Mouse (Mus musculus): ENCODE measurements around the gene Abcd3. TPM values are rescaled to one million over a fixed set of nuclear protein-coding genes. Genes with fewer than 3 reads are reported as not detected.

The Abcd3 gene
- total RNA-seq, 2 experiments from 2014 or later: 7.2 to 9.8 TPM

DNA sequence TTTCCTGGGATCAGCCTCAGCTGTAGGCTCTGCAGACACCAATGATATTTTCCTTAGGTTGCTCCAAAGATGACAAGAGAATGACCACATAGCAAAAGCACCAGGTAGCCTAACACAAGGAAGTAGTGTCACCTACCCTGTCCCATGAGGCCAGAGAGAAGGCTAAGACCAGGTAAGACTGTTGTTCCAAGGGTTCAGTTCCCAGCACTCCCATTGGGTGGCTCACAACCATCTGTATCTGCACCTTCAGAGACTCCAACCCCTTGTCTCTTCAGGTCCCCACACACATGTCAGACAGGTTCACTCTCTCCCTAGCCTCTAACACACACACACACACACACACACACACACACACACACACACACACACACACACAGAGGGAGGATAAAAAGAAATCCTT lies 99.8 kb downstream of the Abcd3 start:
- no peak for ATAC-seq (replicated peaks; ENCODE audit: low FRiP score, poor library complexity, severe bottlenecking)

- no peak for ATAC-seq (replicated peaks; ENCODE audit: low FRiP score, poor library complexity, severe bottlenecking)
Measured at GRCm38 (mm10) chr3:121714461-121714860, 100.6 kb downstream of the Abcd3 start.

GRCm38 (mm10) chr3:121713816-121714215 lies 101.3 kb downstream of the Abcd3 start:
- ATAC-seq (replicated peaks; ENCODE audit: low FRiP score, poor library complexity, severe bottlenecking): no peak

DNA sequence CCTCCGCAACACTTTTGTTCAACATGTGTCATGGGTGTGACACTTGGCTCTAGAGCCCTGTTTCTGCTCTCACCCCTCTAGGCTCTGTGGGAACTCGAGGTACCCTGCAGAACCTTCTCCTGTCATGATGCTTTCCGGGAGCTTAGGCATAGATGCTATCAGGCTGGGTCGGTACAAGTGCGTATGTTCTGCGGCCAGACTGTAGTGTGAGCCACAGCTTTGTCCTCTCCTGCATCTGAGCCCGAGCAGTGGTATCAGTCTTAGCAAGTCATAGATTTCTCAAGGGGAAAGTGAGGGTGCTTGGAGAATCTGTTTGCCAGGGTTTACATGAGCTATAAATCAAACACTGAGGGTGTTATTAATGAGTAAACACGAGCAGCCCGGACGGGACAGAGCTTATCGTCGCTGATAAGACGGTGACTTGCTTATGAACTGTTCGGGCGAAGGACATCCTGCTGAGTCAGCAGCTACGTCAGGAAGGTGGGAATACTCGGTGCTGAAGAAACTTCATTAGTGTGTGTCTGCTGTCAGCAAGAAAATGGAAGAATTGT lies 101.9 kb downstream of the Abcd3 start:
- ATAC-seq (replicated peaks; ENCODE audit: low FRiP score, poor library complexity, severe bottlenecking): no peak

GRCm38 (mm10) chr3:121712222-121712621 lies 102.9 kb downstream of the Abcd3 start:
- no peak for ATAC-seq (replicated peaks; ENCODE audit: low FRiP score, poor library complexity, severe bottlenecking)

GRCm38 (mm10) chr3:121710894-121711531 lies 104.1 kb downstream of the Abcd3 start:
- ATAC-seq (replicated peaks; ENCODE audit: low FRiP score, poor library complexity, severe bottlenecking): no peak

Other genes with a start within 250 kb of the Abcd3 start
- not detected in 2 replicates for gene 4930432M17Rik, start 144.5 kb downstream of the Abcd3 start, total RNA-seq (2015; ENCODE audit: low replicate concordance)
- gene 4930432M17Rik, start 144.5 kb downstream of the Abcd3 start, total RNA-seq (2017; ENCODE audit: low replicate concordance): not detected in 2 replicates
- not detected in 2 replicates for gene F3, start 91.8 kb downstream of the Abcd3 start, total RNA-seq (2015; ENCODE audit: low replicate concordance)
- 0.98 TPM in 1 of 2 replicates, not detected in the other for gene F3, start 91.8 kb downstream of the Abcd3 start, total RNA-seq (2017; ENCODE audit: low replicate concordance)
- 0.19 TPM in 1 of 2 replicates, not detected in the other for gene Arhgap29, start 137.2 kb upstream of the Abcd3 start, total RNA-seq (2015; ENCODE audit: low replicate concordance)
- gene Arhgap29, start 137.2 kb upstream of the Abcd3 start, total RNA-seq (2017; ENCODE audit: low replicate concordance): 0.51 TPM in 1 of 2 replicates, not detected in the other
- gene Abca4, start 229.1 kb upstream of the Abcd3 start, total RNA-seq (2015; ENCODE audit: low replicate concordance): not detected in 2 replicates
- gene Abca4, start 229.1 kb upstream of the Abcd3 start, total RNA-seq (2017; ENCODE audit: low replicate concordance): 0.51 TPM in 1 of 2 replicates, not detected in the other

Data from erythroblast, adult 5-6 weeks (primary cell).